Mouse (Mus musculus) MEL (cell line): ENCODE measurements around the gene Ccdc57. TPM values are rescaled to one million over a fixed set of nuclear protein-coding genes. Genes with fewer than 3 reads are reported as not detected.
A peak's percentile ranks its signal among the peaks of the same experiment; 100 is the strongest.

Experiments used
- DNase-seq: peaks from one replicate; pipeline ENCODE4 v3.0.0; 2011; ENCODE audit warnings: low read depth, low spot score
- H3K27ac ChIP-seq: 2 replicates; pipeline ENCODE4 v1.5.1; 2012; ENCODE audit warnings: low read depth, mild to moderate bottlenecking, control low read depth, low read length, moderate library complexity; ENCODE audit not compliant: control insufficient read depth
- H3K27me3 ChIP-seq, 2 experiments: fragments of 150-350 bp in 1 of 2; sonication (generic) in 1 of 2; 2 replicates each; pipeline ENCODE4 v1.6.1; 2012; ENCODE audit warnings: low read length in 2 of 2, mild to moderate bottlenecking in 2 of 2, improper control_type of control experiment in 1 of 2, moderate library complexity in 1 of 2; ENCODE audit not compliant: insufficient read depth in 2 of 2, control insufficient read depth in 1 of 2
- H3K36me3 ChIP-seq, 2 experiments: 2 replicates each; pipeline ENCODE4 v1.6.1; 2012 to 2014; ENCODE audit warnings: low read length in 2 of 2, improper control_type of control experiment in 1 of 2, inconsistent platforms in 1 of 2, mild to moderate bottlenecking in 1 of 2; ENCODE audit not compliant: insufficient read depth in 2 of 2, control insufficient read depth in 1 of 2
- H3K4me1 ChIP-seq, 2 experiments: fragments of 150-350 bp in 1 of 2; sonication (generic) in 1 of 2; 2 replicates each; pipeline ENCODE4 v1.6.1; 2012; ENCODE audit warnings: low read length in 2 of 2, improper control_type of control experiment in 1 of 2, mild to moderate bottlenecking in 1 of 2; ENCODE audit not compliant: insufficient read depth in 2 of 2, control insufficient read depth in 1 of 2
- H3K4me3 ChIP-seq, 2 experiments: fragments of 150-350 bp in 1 of 2; sonication (generic) in 1 of 2; 2 replicates each; pipeline ENCODE4 v1.5.1; 2012; ENCODE audit warnings: low read depth in 2 of 2, low read length in 2 of 2, mild to moderate bottlenecking in 2 of 2, moderate library complexity in 2 of 2, control low read depth in 1 of 2, improper control_type of control experiment in 1 of 2; ENCODE audit not compliant: control insufficient read depth in 1 of 2, insufficient read depth in 1 of 2
- H3K79me2 ChIP-seq: 2 replicates; pipeline ENCODE4 v1.6.1; 2012; ENCODE audit warnings: mild to moderate bottlenecking, low read length, moderate library complexity; ENCODE audit not compliant: control insufficient read depth, poor library complexity, insufficient read depth
- H3K9ac ChIP-seq: 2 replicates; pipeline ENCODE4 v1.6.1; 2012; ENCODE audit warnings: low read depth, mild to moderate bottlenecking, control low read depth, low read length, moderate library complexity; ENCODE audit not compliant: control insufficient read depth, poor library complexity, severe bottlenecking
- H3K9me3 ChIP-seq: fragments of 150-350 bp; sonication (generic); replicated peaks from 2 replicates; pipeline ENCODE4 v1.6.1; 2012; ENCODE audit warnings: mild to moderate bottlenecking, low read length, improper control_type of control experiment, moderate library complexity; ENCODE audit not compliant: insufficient read depth
- BHLHE40 ChIP-seq: IDR thresholded peaks from 2 replicates; pipeline ENCODE4 v1.6.1; 2012; ENCODE audit warnings: low read depth, mild to moderate bottlenecking, inconsistent platforms, low read length, improper control_type of control experiment, borderline replicate concordance
- CHD1 ChIP-seq: IDR thresholded peaks from 2 replicates; pipeline ENCODE4 v1.6.1; 2012; ENCODE audit warnings: low read depth, mild to moderate bottlenecking, inconsistent platforms, low read length, improper control_type of control experiment
- CHD2 ChIP-seq: IDR thresholded peaks from 2 replicates; pipeline ENCODE4 v1.6.1; 2011; ENCODE audit warnings: low read length, improper control_type of control experiment
- CTCF ChIP-seq, 3 experiments: IDR thresholded peaks in 2 of 3; conservative IDR thresholded peaks in 1 of 3; 2 replicates each; pipeline ENCODE4 v1.5.1; 2011 to 2012; ENCODE audit warnings: low read length in 3 of 3, low read depth in 2 of 3, mild to moderate bottlenecking in 2 of 3, improper control_type of control experiment in 1 of 3, inconsistent platforms in 1 of 3, mixed read lengths in 1 of 3, moderate library complexity in 1 of 3; ENCODE audit not compliant: control insufficient read depth in 1 of 3, insufficient read depth in 1 of 3, poor library complexity in 1 of 3, severe bottlenecking in 1 of 3
- E2F4 ChIP-seq: IDR thresholded peaks from 2 replicates; pipeline ENCODE4 v1.6.1; 2011; ENCODE audit warnings: low read depth, low read length, improper control_type of control experiment, borderline replicate concordance
- ELF1 ChIP-seq: IDR thresholded peaks from 2 replicates; pipeline ENCODE4 v1.6.1; 2014; ENCODE audit warnings: low read depth, mild to moderate bottlenecking, inconsistent platforms, low read length, improper control_type of control experiment, moderate library complexity
- EP300 ChIP-seq, 2 experiments: IDR thresholded peaks; 2 replicates each; pipeline ENCODE4 v1.6.1; 2011; ENCODE audit warnings: improper control_type of control experiment in 2 of 2, low read length in 2 of 2, low read depth in 1 of 2, mild to moderate bottlenecking in 1 of 2
- ETS1 ChIP-seq: IDR thresholded peaks from 2 replicates; pipeline ENCODE4 v1.6.1; 2012; ENCODE audit warnings: low read depth, mild to moderate bottlenecking, inconsistent platforms, low read length, improper control_type of control experiment, moderate library complexity
- GABPA ChIP-seq: IDR thresholded peaks from 2 replicates; pipeline ENCODE4 v1.6.1; 2012; ENCODE audit warnings: low read depth, mild to moderate bottlenecking, inconsistent platforms, low read length, improper control_type of control experiment, moderate library complexity
- GATA1 ChIP-seq: IDR thresholded peaks from 2 replicates; pipeline ENCODE4 v1.6.1; 2011; ENCODE audit warnings: low read depth, low read length, improper control_type of control experiment
- HCFC1 ChIP-seq: IDR thresholded peaks from 2 replicates; pipeline ENCODE4 v1.6.1; 2012; ENCODE audit warnings: low read depth, mild to moderate bottlenecking, inconsistent platforms, low read length, improper control_type of control experiment, moderate library complexity
- JUND ChIP-seq: IDR thresholded peaks from 2 replicates; pipeline ENCODE4 v1.6.1; 2011; ENCODE audit warnings: low read depth, mild to moderate bottlenecking, improper control_type of control experiment, low read length
- KAT2A ChIP-seq: conservative IDR thresholded peaks from 2 replicates; pipeline ENCODE4 v1.6.1; 2012; ENCODE audit warnings: low read depth, low read length, improper control_type of control experiment, inconsistent platforms
- MAFK ChIP-seq: IDR thresholded peaks from 2 replicates; pipeline ENCODE4 v1.6.1; 2011; ENCODE audit warnings: low read depth, mild to moderate bottlenecking, low read length, improper control_type of control experiment, borderline replicate concordance
- MAX ChIP-seq: IDR thresholded peaks from 2 replicates; pipeline ENCODE4 v1.6.1; 2011; ENCODE audit warnings: low read length, improper control_type of control experiment
- MEF2A ChIP-seq: IDR thresholded peaks from 2 replicates; pipeline ENCODE4 v1.6.1; 2014; ENCODE audit warnings: low read depth, mild to moderate bottlenecking, inconsistent platforms, low read length, improper control_type of control experiment; ENCODE audit not compliant: poor library complexity, insufficient replicate concordance, severe bottlenecking; ENCODE audit errors: extremely low read depth
- MXI1 ChIP-seq: IDR thresholded peaks from 2 replicates; pipeline ENCODE4 v1.6.1; 2011; ENCODE audit warnings: mild to moderate bottlenecking, low read depth, low read length, improper control_type of control experiment
- MYB ChIP-seq: IDR thresholded peaks from 2 replicates; pipeline ENCODE4 v1.6.1; 2011; ENCODE audit warnings: mild to moderate bottlenecking, low read depth, low read length, improper control_type of control experiment
- MYC ChIP-seq: IDR thresholded peaks from 2 replicates; pipeline ENCODE4 v1.6.1; 2011; ENCODE audit warnings: low read depth, mild to moderate bottlenecking, low read length, improper control_type of control experiment, moderate library complexity
- NELFE ChIP-seq: IDR thresholded peaks from 2 replicates; pipeline ENCODE4 v1.6.1; 2011; ENCODE audit warnings: low read depth, low read length, improper control_type of control experiment
- POLR2A ChIP-seq, 2 experiments: IDR thresholded peaks; 2 replicates each; pipeline ENCODE4 v1.6.1; 2011 to 2012; ENCODE audit warnings: low read length in 2 of 2, mild to moderate bottlenecking in 2 of 2, control low read depth in 1 of 2, improper control_type of control experiment in 1 of 2, low read depth in 1 of 2, moderate library complexity in 1 of 2; ENCODE audit not compliant: control insufficient read depth in 1 of 2, insufficient read depth in 1 of 2, poor library complexity in 1 of 2
- POLR2AphosphoS2 ChIP-seq: IDR thresholded peaks from 2 replicates; pipeline ENCODE4 v1.6.1; 2011; ENCODE audit warnings: low read length, improper control_type of control experiment
- POLR2AphosphoS5 ChIP-seq: IDR thresholded peaks from 2 replicates; pipeline ENCODE4 v1.6.1; 2012; ENCODE audit warnings: low read depth, borderline replicate concordance, mild to moderate bottlenecking, inconsistent platforms, low read length, moderate library complexity, mixed read lengths
- RAD21 ChIP-seq: IDR thresholded peaks from 2 replicates; pipeline ENCODE4 v1.6.1; 2011; ENCODE audit warnings: mild to moderate bottlenecking, low read depth, low read length, improper control_type of control experiment
- RCOR1 ChIP-seq: IDR thresholded peaks from 2 replicates; pipeline ENCODE4 v1.6.1; 2012; ENCODE audit warnings: low read depth, mild to moderate bottlenecking, inconsistent platforms, low read length, improper control_type of control experiment
- SIN3A ChIP-seq: IDR thresholded peaks from 2 replicates; pipeline ENCODE4 v1.6.1; 2012; ENCODE audit warnings: low read length, improper control_type of control experiment, inconsistent platforms
- SMC3 ChIP-seq: IDR thresholded peaks from 2 replicates; pipeline ENCODE4 v1.6.1; 2011; ENCODE audit warnings: low read depth, low read length, improper control_type of control experiment
- TAL1 ChIP-seq: IDR thresholded peaks from 2 replicates; pipeline ENCODE4 v1.6.1; 2012; ENCODE audit warnings: mild to moderate bottlenecking, inconsistent platforms, low read length, moderate library complexity, mixed read lengths
- TBP ChIP-seq: IDR thresholded peaks from 2 replicates; pipeline ENCODE4 v1.8.0; 2011; ENCODE audit warnings: low read depth, low read length, improper control_type of control experiment
- TCF12 ChIP-seq: IDR thresholded peaks from 2 replicates; pipeline ENCODE4 v1.6.1; 2014; ENCODE audit warnings: low read depth, mild to moderate bottlenecking, inconsistent platforms, low read length, improper control_type of control experiment, moderate library complexity
- UBTF ChIP-seq: IDR thresholded peaks from 2 replicates; pipeline ENCODE4 v1.6.1; 2012; ENCODE audit warnings: low read depth, mild to moderate bottlenecking, inconsistent platforms, low read length, improper control_type of control experiment, moderate library complexity, borderline replicate concordance; ENCODE audit not compliant: insufficient read depth
- USF1 ChIP-seq: IDR thresholded peaks from 2 replicates; pipeline ENCODE4 v1.6.1; 2014; ENCODE audit warnings: low read depth, mild to moderate bottlenecking, inconsistent platforms, low read length, improper control_type of control experiment, moderate library complexity
- USF2 ChIP-seq, 2 experiments: IDR thresholded peaks; 2 replicates each; pipeline ENCODE4 v1.6.1; 2011 to 2012; ENCODE audit warnings: improper control_type of control experiment in 2 of 2, low read length in 2 of 2, borderline replicate concordance in 1 of 2, inconsistent platforms in 1 of 2, low read depth in 1 of 2, mild to moderate bottlenecking in 1 of 2; ENCODE audit not compliant: insufficient read depth in 1 of 2
- ZC3H11A ChIP-seq: IDR thresholded peaks from 2 replicates; pipeline ENCODE4 v1.6.1; 2012; ENCODE audit warnings: low read depth, mild to moderate bottlenecking, inconsistent platforms, low read length, improper control_type of control experiment
- ZKSCAN1 ChIP-seq: IDR thresholded peaks from 2 replicates; pipeline ENCODE4 v1.6.1; 2012; ENCODE audit warnings: low read depth, mild to moderate bottlenecking, inconsistent platforms, low read length, improper control_type of control experiment, moderate library complexity
- ZMIZ1 ChIP-seq: IDR thresholded peaks from 2 replicates; pipeline ENCODE4 v1.6.1; 2012; ENCODE audit warnings: low read depth, mild to moderate bottlenecking, inconsistent platforms, low read length, improper control_type of control experiment, moderate library complexity
- ZNF384 ChIP-seq: IDR thresholded peaks from 2 replicates; pipeline ENCODE4 v1.6.1; 2012; ENCODE audit warnings: low read depth, mild to moderate bottlenecking, inconsistent platforms, low read length, improper control_type of control experiment
- polyA plus RNA-seq, 2 experiments: library from polyadenylated mRNA; stranded (reverse) in 1 of 2; unstranded in 1 of 2; fragments of >175 nt in 1 of 2; fragments of >200 nt in 1 of 2; gene quantifications; 2 replicates each; pipeline versions ENCODE4 v1.2.1 to v1.2.4; 2012; ENCODE audit warnings: low replicate concordance in 2 of 2, low read depth in 1 of 2; ENCODE audit not compliant: insufficient read length in 2 of 2, insufficient read depth in 1 of 2, missing spikeins in 1 of 2
- total RNA-seq: library from RNA; depleted of rRNA; stranded (reverse); fragments of 300-350 nt; gene quantifications from 2 replicates; pipeline ENCODE4 v1.2.3, GENCODE M21; 2012

Gene Ccdc57
- total and polyA plus RNA-seq, 3 experiments, result 5.3 to 7.4 TPM; not detected in 1

DNA sequence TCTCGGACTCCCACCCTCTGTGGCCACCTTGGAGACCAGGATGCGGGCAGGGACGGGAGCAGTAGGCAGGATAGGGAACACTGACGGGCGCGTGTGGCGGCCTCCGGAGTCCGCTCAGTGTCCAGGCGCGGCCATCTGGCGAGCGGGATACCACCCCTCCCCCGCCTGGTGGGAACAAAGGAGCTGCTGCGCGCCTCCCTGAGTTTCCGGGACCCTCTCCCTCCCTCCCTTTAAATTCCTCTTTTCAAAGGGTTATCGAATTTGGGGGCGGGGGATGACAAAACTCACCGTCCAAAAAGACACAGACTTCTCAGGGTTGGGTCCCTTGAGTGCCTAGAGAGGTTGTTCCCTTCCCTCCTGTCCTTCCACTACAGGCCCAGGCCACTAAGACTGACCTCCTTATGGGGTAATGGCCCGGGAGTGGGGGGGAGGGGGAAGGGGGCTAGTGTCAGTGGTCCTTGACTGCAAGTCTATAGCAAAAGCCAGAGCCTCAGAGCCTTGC is 107.8 kb downstream of the Ccdc57 start:
- no peaks in the 10 kb centered on the region for H3K9me3 ChIP-seq
- DNase-seq, result no peak
- peaks cover 40% of the 10 kb centered on the region for H3K79me2 ChIP-seq
- peak overlapping the region; percentile 74 for H3K27ac ChIP-seq
- no peaks in the 10 kb centered on the region for H3K27me3 ChIP-seq
- peak overlapping the region; percentile 89 for H3K9ac ChIP-seq
- H3K4me3 ChIP-seq, result peak overlapping the region; percentile 69 to 77
- H3K36me3 ChIP-seq, result peaks cover 0 to 12% of the 10 kb centered on the region in 2 experiments; a peak in 3 of 4 replicates
- H3K4me1 ChIP-seq, result peaks cover 0 to 20% of the 10 kb centered on the region in 2 experiments; a peak in 3 of 4 replicates
- no peak for TF ChIP-seq USF1
- TF ChIP-seq JUND, result no peak
- no peak for TF ChIP-seq TAL1
- no peak; the same call in none of the 2 replicates for TF ChIP-seq HCFC1
- no peak for TF ChIP-seq POLR2AphosphoS2
- TF ChIP-seq SMC3, result no peak
- 0 out of 2 replicates have a peak, but pooled peaks have one; percentile 25 for TF ChIP-seq RCOR1
- TF ChIP-seq SIN3A, result no peak; the same call in 1 of the 2 replicates
- no peak for TF ChIP-seq MXI1
- no peak for TF ChIP-seq ZMIZ1
- no peak for TF ChIP-seq TBP
- no peak for TF ChIP-seq RAD21
- TF ChIP-seq POLR2AphosphoS5, result no peak
- TF ChIP-seq UBTF, result no peak
- no peak for TF ChIP-seq MYC
- TF ChIP-seq MEF2A, result no peak
- no peak for TF ChIP-seq ZKSCAN1
- TF ChIP-seq ZNF384, result no peak
- TF ChIP-seq MYB, result no peak
- TF ChIP-seq ELF1, result 0 out of 2 replicates have a peak, but pooled peaks have one; percentile 9
- TF ChIP-seq USF2 (IDR thresholded peaks at IDR 0.05; ENCODE audit: borderline replicate concordance in 1 of 2, insufficient read depth in 1 of 2, low read depth in 1 of 2, low read length in 2 of 2), result no peak
- TF ChIP-seq GABPA, result no peak
- no peak; the same call in 1 of the 2 replicates for TF ChIP-seq BHLHE40
- TF ChIP-seq ZC3H11A, result no peak
- TF ChIP-seq GATA1, result no peak
- TF ChIP-seq E2F4, result no peak
- TF ChIP-seq CTCF (IDR thresholded peaks at IDR 0.05 in 2 of 3, conservative IDR thresholded peaks at IDR 0.05 in 1 of 3; ENCODE audit: control insufficient read depth in 1 of 3, insufficient read depth in 1 of 3, low read depth in 2 of 3, low read length in 3 of 3, poor library complexity in 1 of 3, severe bottlenecking in 1 of 3), result no peak
- TF ChIP-seq CHD2, result peak; percentile 38; the same call in 1 of the 2 replicates
- TF ChIP-seq MAX, result no peak
- no peak for TF ChIP-seq CHD1
- no peak for TF ChIP-seq KAT2A
- no peak for TF ChIP-seq MAFK
- peak in 1 of 2 experiments; percentile 53; a peak in 2 of 4 replicates for TF ChIP-seq POLR2A (IDR thresholded peaks at IDR 0.05; ENCODE audit: control insufficient read depth in 1 of 2, insufficient read depth in 1 of 2, low read depth in 1 of 2, low read length in 2 of 2, poor library complexity in 1 of 2)
- no peak for TF ChIP-seq TCF12
- TF ChIP-seq NELFE, result no peak; the same call in 1 of the 2 replicates
- TF ChIP-seq ETS1, result 0 out of 2 replicates have a peak, but pooled peaks have one; percentile 13
- no peak; a peak in 2 of 4 replicates for TF ChIP-seq EP300 (IDR thresholded peaks at IDR 0.05; ENCODE audit: low read depth in 1 of 2, low read length in 2 of 2)
